Mouse (Mus musculus) CD4-positive, CD25-positive, alpha-beta regulatory T cell (primary cell): ENCODE results near the gene Sdhaf2. TPM values are rescaled to one million over a fixed set of nuclear protein-coding genes. Genes with fewer than 3 reads are reported as not detected.

Experiments used
- polyA plus RNA-seq: library from polyadenylated mRNA; unstranded; fragments of 100-300 nt; shearing (Covaris generic); gene quantifications from one replicate; pipeline ENCODE4 v1.2.1, GENCODE M21; 2017

Gene Sdhaf2
- 86.7 TPM for polyA plus RNA-seq

GRCm38 (mm10) chr19:10525910-10526309 lies at the start of gene Sdhaf2:
TSS of gene Sdhaf2 (minus strand) at chr19:10526142.

GRCm38 (mm10) chr19:10555624-10556510 lies 29.9 kb upstream of the Sdhaf2 start, which contains the start of gene Tmem216:
TSS of gene Tmem216 (minus strand) at chr19:10556238.

DNA sequence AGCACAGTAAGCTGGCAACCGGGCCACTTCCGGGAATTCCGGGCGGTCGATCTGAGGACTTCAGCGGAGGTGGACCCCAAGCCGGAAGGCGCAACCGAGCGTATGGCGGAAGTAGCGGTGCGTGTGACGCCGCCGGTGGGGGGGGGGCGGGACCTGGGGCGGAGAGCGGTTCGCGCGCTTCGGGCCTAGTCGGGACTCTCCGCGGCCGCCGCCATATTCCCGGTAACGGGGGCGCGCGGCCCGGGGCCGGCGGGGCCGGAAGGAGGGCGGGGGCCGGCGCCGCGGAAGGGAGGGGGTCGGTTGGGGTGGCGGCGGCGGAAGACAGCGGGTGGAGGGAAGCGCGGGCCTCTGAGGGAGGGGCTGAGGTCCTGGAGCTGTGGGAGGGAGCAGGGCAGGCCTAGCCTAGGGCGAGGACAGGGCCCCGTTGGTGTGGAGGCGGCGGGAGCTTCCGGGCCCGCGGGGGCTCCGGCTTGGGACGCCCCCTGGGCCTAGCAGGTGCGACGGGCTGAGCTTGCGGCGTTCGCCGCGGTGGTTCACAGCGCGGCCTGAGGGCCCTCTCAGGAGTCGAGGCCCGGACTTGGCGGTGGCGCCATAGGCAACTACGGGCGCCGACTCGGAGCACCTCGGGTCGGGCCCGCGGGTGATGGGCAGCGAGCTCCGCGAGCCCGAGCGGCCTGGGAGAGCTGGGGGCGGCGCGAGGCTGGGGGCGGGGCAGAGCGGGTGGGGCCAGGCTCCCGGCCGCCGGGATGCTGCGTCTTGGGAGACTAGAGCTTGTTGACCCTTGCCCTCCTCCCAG lies 638 bp downstream of the Sdhaf2 start, which contains the start of gene Cpsf7:
Cpsf7 (plus strand) TSS at position 161 of the 796 bp plus-strand sequence.

GRCm38 (mm10) chr19:10482703-10483102 lies 43.2 kb downstream of the Sdhaf2 start, which contains the start of gene Ppp1r32:
TSS of gene Ppp1r32 (minus strand) at chr19:10482928.

DNA sequence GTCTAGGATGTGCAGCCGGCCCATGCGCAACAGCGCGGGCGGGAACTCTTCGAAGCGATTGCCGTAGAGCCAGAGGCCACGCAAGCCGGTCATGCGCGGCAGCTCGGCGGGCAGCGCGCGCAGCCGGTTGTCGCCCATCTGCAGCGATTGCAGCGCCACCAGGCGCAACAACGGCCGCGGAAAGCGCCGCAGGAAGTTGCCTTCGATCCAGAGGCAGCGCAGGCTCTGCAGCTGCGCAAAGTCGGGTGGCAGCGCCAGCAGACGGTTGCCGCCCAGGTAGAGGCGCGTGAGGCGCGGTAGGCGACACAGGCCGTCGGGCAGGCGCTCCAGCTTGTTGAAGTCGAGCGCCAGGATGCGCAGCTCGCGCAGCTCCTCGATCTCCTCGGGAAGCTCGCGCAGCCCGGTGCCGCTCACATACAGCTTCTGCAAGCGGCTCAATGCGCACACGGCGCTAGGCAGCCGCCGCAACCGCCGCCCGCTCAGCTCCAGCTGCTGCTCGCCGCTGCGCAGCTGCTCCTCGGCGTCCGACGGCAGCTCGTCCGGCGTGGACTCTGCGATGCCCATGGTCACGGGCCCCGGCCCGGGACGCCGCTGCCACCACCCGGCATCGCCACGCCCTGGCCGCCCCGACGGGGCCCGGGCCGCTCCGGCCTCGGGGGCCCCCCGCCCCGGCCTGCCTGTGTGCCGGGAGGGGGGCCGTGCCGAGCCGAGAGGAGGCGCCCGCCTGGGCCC lies 69.0 kb downstream of the Sdhaf2 start, which contains the start of gene Lrrc10b:
Lrrc10b (minus strand) TSS at position 722 of the 732 bp plus-strand sequence.

Other genes starting within 250 kb of the Sdhaf2 start
- 0.10 TPM for gene Dagla, start 221.3 kb downstream of the Sdhaf2 start, polyA plus RNA-seq
- 0.05 TPM for gene Syt7, start 137.1 kb downstream of the Sdhaf2 start, polyA plus RNA-seq
- gene Lrrc10b, start 68.7 kb downstream of the Sdhaf2 start, polyA plus RNA-seq = not detected
- gene Ppp1r32, start 43.2 kb downstream of the Sdhaf2 start, polyA plus RNA-seq = 0.26 TPM
- 33.2 TPM for gene Cpsf7, start 876 bp downstream of the Sdhaf2 start, polyA plus RNA-seq
- gene Tmem216, start 30.1 kb upstream of the Sdhaf2 start, polyA plus RNA-seq = 9.6 TPM
- gene Cyb561a3, start 51.0 kb upstream of the Sdhaf2 start, polyA plus RNA-seq = 42.7 TPM
- 19.3 TPM for gene Tmem138, start 51.2 kb upstream of the Sdhaf2 start, polyA plus RNA-seq
- gene Ddb1, start 79.2 kb upstream of the Sdhaf2 start, polyA plus RNA-seq = 165 TPM
- 9.3 TPM for gene Tkfc, start 79.5 kb upstream of the Sdhaf2 start, polyA plus RNA-seq
- not detected for gene Vwce, start 108.1 kb upstream of the Sdhaf2 start, polyA plus RNA-seq
- not detected for gene Pga5, start 151.9 kb upstream of the Sdhaf2 start, polyA plus RNA-seq
- 24.2 TPM for gene Vps37c, start 162.6 kb upstream of the Sdhaf2 start, polyA plus RNA-seq
- gene Cd5, start 212.9 kb upstream of the Sdhaf2 start, polyA plus RNA-seq = 647 TPM